Mouse (Mus musculus): ENCODE data around the gene Nelfb. TPM values are rescaled to one million over a fixed set of nuclear protein-coding genes. Genes with fewer than 3 reads are reported as not detected.

Nelfb gene
- polyA plus RNA-seq, 1 experiment from 2014 or later: 18.9 TPM

- Histone ChIP-seq H3K4me3 (ENCODE audit: inconsistent target) (no peak overlapping the region), H3K36me3 (ENCODE audit: inconsistent target) (no peaks in the 10 kb centered on the region), H3K27ac (no peak overlapping the region), H3K79me2 (ENCODE audit: inconsistent target) (no peaks in the 10 kb centered on the region)
- WGBS (ENCODE audit: missing documents): under 1% methylated on average over 83 of the region's 100 CpGs
Observed at GRCm38 (mm10) chr2:25180973-25181890, 30.1 kb downstream of the Nelfb start.

GRCm38 (mm10) chr2:25180478-25180903, 30.8 kb downstream of the Nelfb start, which contains the start of gene Nrarp:
Gene Nrarp (plus strand): TSS chr2:25180758.
- WGBS (ENCODE audit: missing documents): 2% methylated on average over 35 of the region's 35 CpGs
- no peak within 1 kb of the TSS for H3K27ac ChIP-seq

GRCm38 (mm10) chr2:25179566-25180217, 31.6 kb downstream of the Nelfb start:
- no peaks in the 10 kb centered on the region for H3K36me3 ChIP-seq (ENCODE audit: inconsistent target)
- H3K27ac ChIP-seq: no peak overlapping the region
- no peak overlapping the region for H3K4me3 ChIP-seq (ENCODE audit: inconsistent target)
- H3K79me2 ChIP-seq (ENCODE audit: inconsistent target): no peaks in the 10 kb centered on the region
- WGBS (ENCODE audit: missing documents): 80% methylated on average over 15 of the region's 15 CpGs

More at GRCm38 (mm10) chr2:25180478-25180903, 30.8 kb downstream of the Nelfb start, which contains the start of gene Nrarp:
- Histone ChIP-seq H3K4me3 (ENCODE audit: inconsistent target) (no peak within 1 kb of the TSS), H3K36me3 (ENCODE audit: inconsistent target) (no peaks in the 10 kb centered on the region), H3K79me2 (ENCODE audit: inconsistent target) (no peaks in the 10 kb centered on the region)

- Histone ChIP-seq H3K4me3 (ENCODE audit: inconsistent target) (no peak overlapping the region), H3K36me3 (ENCODE audit: inconsistent target) (no peaks in the 10 kb centered on the region), H3K79me2 (ENCODE audit: inconsistent target) (no peaks in the 10 kb centered on the region), H3K27ac (no peak overlapping the region)
- WGBS (ENCODE audit: missing documents): 66% methylated on average over 10 of the region's 10 CpGs
Observed at GRCm38 (mm10) chr2:25178285-25178972, 32.9 kb downstream of the Nelfb start.

- 86% methylated on average over 6 of the region's 6 CpGs for WGBS (ENCODE audit: missing documents)
- no peaks in the 10 kb centered on the region for H3K79me2 ChIP-seq (ENCODE audit: inconsistent target)
Observed at GRCm38 (mm10) chr2:25177685-25178084, 33.6 kb downstream of the Nelfb start.

GRCm38 (mm10) chr2:25177076-25177475, 34.2 kb downstream of the Nelfb start:
- WGBS (ENCODE audit: missing documents): 89% methylated on average over 4 of the region's 4 CpGs
- no peak overlapping the region for H3K27ac ChIP-seq
- H3K4me3 ChIP-seq (ENCODE audit: inconsistent target): no peak overlapping the region
- no peaks in the 10 kb centered on the region for H3K36me3 ChIP-seq (ENCODE audit: inconsistent target)
- H3K79me2 ChIP-seq (ENCODE audit: inconsistent target): no peaks in the 10 kb centered on the region

More at GRCm38 (mm10) chr2:25177685-25178084, 33.6 kb downstream of the Nelfb start:
- no peaks in the 10 kb centered on the region for H3K36me3 ChIP-seq (ENCODE audit: inconsistent target)
- no peak overlapping the region for H3K27ac ChIP-seq
- no peak overlapping the region for H3K4me3 ChIP-seq (ENCODE audit: inconsistent target)

- WGBS (ENCODE audit: missing documents): 84% methylated on average over 6 of the region's 6 CpGs
- Histone ChIP-seq H3K36me3 (ENCODE audit: inconsistent target) (no peaks in the 10 kb centered on the region), H3K79me2 (ENCODE audit: inconsistent target) (no peaks in the 10 kb centered on the region), H3K27ac (no peak overlapping the region), H3K4me3 (ENCODE audit: inconsistent target) (no peak overlapping the region)
Observed at GRCm38 (mm10) chr2:25176573-25176972, 34.7 kb downstream of the Nelfb start.

GRCm38 (mm10) chr2:25175690-25176078, 35.6 kb downstream of the Nelfb start:
- Histone ChIP-seq H3K27ac (no peak overlapping the region), H3K4me3 (ENCODE audit: inconsistent target) (no peak overlapping the region), H3K36me3 (ENCODE audit: inconsistent target) (no peaks in the 10 kb centered on the region), H3K79me2 (ENCODE audit: inconsistent target) (no peaks in the 10 kb centered on the region)
- WGBS (ENCODE audit: missing documents): 98% methylated on average over 4 of the region's 4 CpGs

GRCm38 (mm10) chr2:25174866-25175689, 36.2 kb downstream of the Nelfb start:
- 56% methylated on average over 7 of the region's 7 CpGs for whole genome bisulfite sequencing (ENCODE audit: missing documents)
- Histone ChIP-seq H3K27ac (no peak overlapping the region), H3K4me3 (ENCODE audit: inconsistent target) (no peak overlapping the region), H3K79me2 (ENCODE audit: inconsistent target) (no peaks in the 10 kb centered on the region), H3K36me3 (ENCODE audit: inconsistent target) (no peaks in the 10 kb centered on the region)

GRCm38 (mm10) chr2:25173821-25174220, 37.5 kb downstream of the Nelfb start:
- Histone ChIP-seq H3K4me3 (ENCODE audit: inconsistent target) (no peak overlapping the region), H3K36me3 (ENCODE audit: inconsistent target) (no peaks in the 10 kb centered on the region), H3K27ac (no peak overlapping the region), H3K79me2 (ENCODE audit: inconsistent target) (no peaks in the 10 kb centered on the region)
- WGBS (ENCODE audit: missing documents): 97% methylated on average over 4 of the region's 4 CpGs

- 37% methylated on average over 8 of the region's 8 CpGs for WGBS (ENCODE audit: missing documents)
- no peak overlapping the region for H3K27ac ChIP-seq
- no peaks in the 10 kb centered on the region for H3K79me2 ChIP-seq (ENCODE audit: inconsistent target)
- no peaks in the 10 kb centered on the region for H3K36me3 ChIP-seq (ENCODE audit: inconsistent target)
- H3K4me3 ChIP-seq (ENCODE audit: inconsistent target): no peak overlapping the region
Observed at GRCm38 (mm10) chr2:25172629-25173028, 38.7 kb downstream of the Nelfb start.

- Histone ChIP-seq H3K27ac (no peak overlapping the region), H3K36me3 (ENCODE audit: inconsistent target) (no peaks in the 10 kb centered on the region), H3K79me2 (ENCODE audit: inconsistent target) (no peaks in the 10 kb centered on the region), H3K4me3 (ENCODE audit: inconsistent target) (no peak overlapping the region)
- WGBS (ENCODE audit: missing documents): 82% methylated on average over 1 of the region's 1 CpGs
Observed at GRCm38 (mm10) chr2:25171769-25172153, 39.5 kb downstream of the Nelfb start.

GRCm38 (mm10) chr2:25171101-25171768, 40.1 kb downstream of the Nelfb start:
- no peak overlapping the region for H3K27ac ChIP-seq
- no peak overlapping the region for H3K4me3 ChIP-seq (ENCODE audit: inconsistent target)
- WGBS (ENCODE audit: missing documents): 94% methylated on average over 6 of the region's 6 CpGs
- H3K79me2 ChIP-seq (ENCODE audit: inconsistent target): no peaks in the 10 kb centered on the region
- no peaks in the 10 kb centered on the region for H3K36me3 ChIP-seq (ENCODE audit: inconsistent target)
